Mouse (Mus musculus) embryo, embryonic 11 days (tissue): ENCODE results near the gene Cilp.
"Not testable (repeated sequence)": the region's sequence is repeated elsewhere in the genome, so short reads cannot be mapped to it uniquely, and the experiment has no call there.

Experiments used
- DNase-seq: peaks from one replicate; pipeline ENCODE4 v3.0.0-alpha.2; 2015

The Cilp gene

GRCm38 (mm10) chr9:65252026-65252425 is 13.0 kb upstream of the Cilp start:
- no peak for DNase-seq

DNA sequence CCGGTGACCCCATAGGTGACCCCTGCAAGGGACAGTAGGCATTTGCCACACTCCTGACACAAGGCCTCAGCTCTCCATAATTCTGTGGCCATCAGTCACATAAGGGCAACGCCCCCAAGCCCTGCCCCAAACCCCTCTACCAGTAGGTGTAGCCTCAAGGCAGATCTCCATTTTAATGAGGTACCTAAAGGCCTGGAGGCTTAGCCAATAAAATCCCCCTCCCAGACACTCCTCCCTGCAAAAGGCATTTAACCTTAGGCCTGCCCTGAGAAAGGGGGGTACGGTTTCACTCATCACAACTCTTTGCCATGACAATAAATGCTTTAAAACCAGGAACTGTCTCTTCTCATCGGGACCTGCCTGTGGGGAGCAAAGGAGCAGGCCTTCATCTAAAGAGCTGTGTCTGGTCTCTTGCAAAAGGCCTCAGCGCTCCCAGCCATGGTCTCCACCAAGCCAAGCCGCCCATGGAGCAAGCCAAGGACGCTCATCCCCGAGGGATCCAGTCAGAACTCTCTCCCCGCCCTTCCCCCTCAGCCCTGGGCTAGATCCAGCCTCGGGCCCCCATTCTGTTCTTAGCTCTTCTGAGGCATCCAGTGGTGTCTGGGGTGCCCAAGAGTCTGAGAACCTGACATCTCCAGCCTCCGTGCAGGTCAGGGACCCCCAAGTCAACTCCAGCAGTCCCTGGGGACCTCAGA is 8.9 kb upstream of the Cilp start:
- DNase-seq, result no peak

DNA sequence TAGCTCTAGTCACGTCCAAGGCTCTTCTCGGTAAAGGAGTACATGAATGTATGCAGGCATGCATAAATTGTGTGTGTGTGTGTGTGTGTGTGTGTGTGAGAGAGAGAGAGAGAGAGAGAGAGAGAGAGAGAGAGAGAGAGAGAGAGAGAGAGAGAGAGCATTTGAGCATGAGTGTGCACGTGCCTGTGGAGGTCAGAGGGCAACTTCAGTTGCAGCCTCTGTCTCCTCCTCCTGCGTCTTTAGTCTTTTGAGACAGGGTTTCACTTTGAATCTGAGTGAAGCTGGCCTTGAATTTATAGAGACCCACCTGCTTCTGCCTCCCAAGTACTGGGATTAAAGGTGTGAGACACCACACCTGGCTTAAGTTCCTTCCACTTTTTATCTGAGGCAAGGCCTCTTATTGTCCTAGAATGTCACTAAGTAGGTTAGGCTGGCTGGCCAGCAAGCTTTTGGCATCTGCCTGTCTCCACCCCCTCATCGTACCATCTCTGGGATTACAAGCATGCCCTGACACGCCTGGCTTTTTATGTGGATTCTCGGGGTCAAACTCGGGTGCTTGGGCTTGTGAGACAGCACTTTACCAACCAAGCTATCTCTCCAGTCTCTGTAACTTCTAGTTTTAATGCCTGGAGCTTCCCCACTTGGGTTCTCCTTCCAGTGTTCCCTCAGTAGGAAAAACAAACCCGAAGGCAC is 7.6 kb upstream of the Cilp start:
- no peak for DNase-seq

DNA sequence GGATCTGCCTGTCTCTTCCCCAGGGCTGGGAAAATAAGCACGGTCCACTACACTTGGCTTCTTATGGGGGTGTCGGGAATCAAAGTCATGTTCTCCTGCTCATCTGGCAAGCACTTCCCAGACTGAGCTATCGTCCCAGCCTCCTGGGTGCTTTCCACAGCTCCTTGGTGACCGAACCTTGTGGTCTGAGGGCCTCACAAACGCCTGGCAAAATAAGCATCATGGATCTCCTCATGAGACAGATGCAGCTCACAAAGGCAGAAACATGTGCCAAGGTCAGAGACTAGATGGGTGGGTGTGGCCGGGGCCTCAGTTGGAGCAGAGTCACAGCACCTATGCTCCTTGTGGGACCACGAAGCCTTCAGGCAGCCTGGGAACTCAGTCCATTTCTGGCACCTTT is 5.6 kb upstream of the Cilp start:
- DNase-seq, result no peak

DNA sequence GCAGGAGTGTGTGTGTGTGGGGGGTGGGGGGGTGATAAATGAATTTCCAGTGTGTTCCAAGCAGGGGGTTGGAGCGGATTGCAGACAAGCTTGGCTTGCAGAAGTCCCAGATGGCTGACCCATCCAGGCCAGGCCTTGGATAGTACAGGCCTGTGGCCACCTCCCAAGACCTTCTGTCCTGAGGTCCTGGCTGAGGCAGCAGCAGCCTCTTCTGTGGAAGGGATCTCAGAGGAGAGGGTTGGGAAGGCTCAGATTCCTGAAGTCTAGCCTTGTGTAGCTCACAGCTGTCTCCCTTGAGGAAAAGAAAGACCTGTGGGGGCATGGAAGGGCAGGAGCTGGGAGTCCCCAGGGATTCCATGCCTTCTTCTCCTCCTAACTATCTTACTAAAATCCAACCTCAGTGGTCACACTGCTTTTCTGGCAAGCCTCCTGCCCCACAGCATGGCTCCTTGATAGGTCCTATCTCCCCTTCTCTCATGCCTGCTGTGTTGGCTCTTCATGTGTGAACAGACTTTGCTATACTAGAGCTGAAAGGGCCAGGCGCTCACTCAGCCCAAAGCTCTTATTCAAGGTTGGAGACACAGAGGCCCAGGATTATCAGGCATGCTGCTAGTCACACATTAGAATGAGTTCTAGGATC is 3.3 kb upstream of the Cilp start:
- DNase-seq, result no peak

DNA sequence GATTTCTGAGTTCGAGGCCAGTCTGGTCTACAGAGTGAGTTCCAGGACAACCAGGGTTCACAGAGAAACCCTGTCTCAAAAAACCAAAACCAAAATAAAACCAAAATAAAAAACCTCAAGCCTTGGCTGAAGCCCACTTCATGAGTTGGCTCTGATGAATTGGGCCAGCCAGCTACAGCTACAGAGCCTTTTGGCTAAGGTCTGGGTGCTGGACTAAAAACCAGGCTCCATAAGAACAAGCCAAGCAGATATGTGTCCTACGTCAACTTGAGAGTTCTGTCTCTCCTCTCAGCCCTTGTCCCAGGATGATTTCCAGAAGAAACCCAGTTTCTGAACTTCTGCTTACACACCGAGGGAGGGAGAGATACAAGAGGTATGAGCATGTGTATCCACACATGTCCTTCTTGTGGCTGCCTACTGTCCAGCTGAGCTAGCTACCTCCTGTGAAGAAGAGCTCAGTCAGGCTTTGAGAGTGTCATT is 2.3 kb upstream of the Cilp start:
- DNase-seq, result no peak

GRCm38 (mm10) chr9:65267742-65268515 is 2.9 kb downstream of the Cilp start:
- peak; percentile 46 for DNase-seq

DNA sequence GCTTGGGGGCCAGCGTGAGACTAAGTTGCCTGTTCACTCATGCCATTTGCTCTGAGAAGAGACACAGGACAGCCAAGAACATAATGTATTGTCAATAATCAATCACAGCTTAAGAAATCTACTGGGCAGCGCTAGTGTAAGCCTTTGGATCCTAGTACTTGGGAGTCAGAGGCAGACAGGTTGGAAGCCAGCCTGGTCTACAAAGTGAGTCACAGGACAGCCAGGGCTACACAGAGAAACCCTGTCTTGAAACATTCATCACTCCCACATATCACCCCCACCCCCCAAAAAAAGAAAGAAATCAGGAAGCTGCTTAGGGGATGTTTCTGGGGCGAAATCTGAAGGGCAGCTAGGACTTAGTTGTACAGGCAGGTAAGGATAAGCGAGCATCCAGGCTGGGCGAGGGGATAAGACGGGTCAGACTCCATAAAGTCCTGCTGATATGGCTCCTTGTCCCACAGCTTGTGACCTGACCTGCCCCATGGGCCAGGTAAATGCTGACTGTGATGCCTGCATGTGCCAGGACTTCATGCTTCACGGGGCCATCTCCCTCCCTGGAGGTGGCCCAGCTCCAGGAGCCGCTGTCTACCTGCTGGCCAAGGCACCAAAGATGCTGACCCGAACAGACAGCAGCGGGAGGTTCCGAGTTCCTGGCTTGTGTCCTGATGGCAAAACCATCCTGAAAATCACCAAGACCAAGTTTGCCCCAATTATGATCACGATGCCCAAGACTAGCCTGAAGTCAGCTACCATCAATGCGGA is 8.2 kb downstream of the Cilp start:
- no peak for DNase-seq

DNA sequence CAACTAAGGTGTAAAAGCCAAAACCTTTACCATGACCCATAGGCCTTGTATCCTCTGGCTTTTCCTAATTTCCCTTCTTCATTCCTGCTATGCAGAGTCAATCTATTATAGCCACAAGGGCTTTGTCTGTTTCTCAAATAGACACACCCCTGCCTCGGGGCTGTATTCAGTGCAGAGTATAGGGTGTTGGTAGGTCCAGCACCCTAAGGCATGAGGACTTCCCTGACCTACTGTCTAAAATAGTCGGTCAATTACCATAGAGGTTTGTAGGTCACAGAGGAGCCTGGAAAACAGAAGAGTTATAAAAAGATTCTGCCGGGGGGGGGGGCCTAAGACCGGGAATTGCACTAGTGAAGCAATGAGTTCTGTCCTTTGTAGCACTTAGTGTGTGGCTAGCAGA is 8.9 kb downstream of the Cilp start:
- no peak for DNase-seq

- not testable (repeated sequence) for DNase-seq
These were observed 9.9 kb downstream of the Cilp start for GRCm38 (mm10) chr9:65274851-65275250.

- no peak for DNase-seq
These were observed 11.0 kb downstream of the Cilp start for GRCm38 (mm10) chr9:65275810-65276530.

GRCm38 (mm10) chr9:65281536-65282151 is 16.7 kb downstream of the Cilp start:
- no peak for DNase-seq

DNA sequence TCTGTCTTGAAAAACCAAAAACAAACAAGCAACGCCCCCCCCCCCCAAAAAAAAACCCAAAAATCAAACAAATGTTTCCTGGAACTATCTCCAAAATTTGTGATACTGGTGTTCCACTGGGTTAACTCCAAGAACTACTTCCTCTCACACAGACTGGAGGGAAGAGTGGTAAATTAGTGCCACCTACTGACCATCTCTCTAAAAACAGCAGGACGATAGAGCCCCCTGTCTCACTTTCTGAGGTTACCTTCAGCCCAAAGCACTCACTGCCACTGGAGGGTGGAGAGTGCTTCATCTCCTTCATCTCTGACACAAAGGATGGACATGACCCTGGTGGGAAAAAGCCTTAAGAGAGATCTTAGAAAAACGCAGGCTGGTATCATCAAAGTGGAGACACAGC is 18.3 kb downstream of the Cilp start:
- DNase-seq, result peak; percentile 74

DNA sequence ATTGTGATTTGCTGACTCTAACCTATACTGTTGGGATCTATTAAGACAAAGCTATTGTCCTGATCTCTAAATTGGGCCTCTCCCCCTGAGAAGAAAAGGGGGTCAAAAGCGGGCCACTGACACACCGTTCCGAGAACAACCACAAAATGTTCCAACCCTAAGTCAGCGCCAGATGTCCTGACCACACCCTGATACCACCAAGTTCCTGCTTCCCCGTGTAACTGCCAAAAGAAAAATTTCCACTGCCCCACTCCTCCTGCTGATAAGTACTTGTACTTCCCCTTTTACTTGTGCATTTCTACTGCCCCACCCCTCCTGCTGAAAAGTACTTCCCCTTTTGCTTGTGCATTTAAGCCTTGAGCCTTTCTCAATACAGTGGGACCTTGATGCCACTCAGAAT is 23.3 kb downstream of the Cilp start:
- DNase-seq, result not testable (repeated sequence)

DNA sequence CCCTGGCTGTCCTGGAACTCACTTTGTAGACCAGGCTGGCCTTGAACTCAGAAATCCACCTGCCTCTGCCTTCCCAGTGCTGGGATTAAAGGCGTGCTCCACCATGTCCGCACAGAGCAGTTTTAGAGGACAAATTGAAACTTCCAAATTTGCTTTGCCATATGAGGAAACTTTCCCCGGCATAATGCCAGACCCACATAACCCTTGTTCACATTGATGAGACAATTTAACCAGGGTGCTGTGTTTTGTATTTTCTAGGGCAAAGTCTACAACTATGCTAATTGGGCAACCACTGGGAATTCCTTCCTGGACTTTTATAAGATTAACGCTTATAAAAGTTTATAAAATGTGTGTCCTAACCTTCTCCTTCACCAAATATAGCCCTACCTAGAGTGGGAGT is 25.0 kb downstream of the Cilp start:
- DNase-seq, result no peak

- DNase-seq, result no peak
These were observed 27.4 kb downstream of the Cilp start for GRCm38 (mm10) chr9:65292421-65292820.

GRCm38 (mm10) chr9:65293119-65293518 is 28.1 kb downstream of the Cilp start:
- peak; percentile 16 for DNase-seq

DNA sequence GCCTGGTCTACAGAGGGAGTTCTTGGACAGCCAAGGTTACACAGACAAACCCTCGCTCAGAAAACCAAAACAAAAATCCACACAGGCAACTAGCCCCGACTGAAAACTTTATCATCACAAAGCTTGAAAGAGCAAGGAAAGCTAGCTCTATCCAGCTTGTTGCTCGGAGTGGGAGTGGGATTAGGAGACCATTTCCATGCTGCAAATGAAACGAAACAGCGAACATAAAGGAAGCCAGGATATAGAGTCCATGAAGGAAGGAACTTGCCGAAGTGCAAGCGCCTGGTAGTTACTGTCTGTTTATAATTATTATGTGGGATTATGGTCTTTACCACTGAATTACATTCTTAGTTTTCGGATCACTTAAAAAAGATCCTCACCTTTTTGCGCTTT is 28.6 kb downstream of the Cilp start:
- no peak for DNase-seq

- DNase-seq, result peak; percentile 100
These were observed 29.2 kb downstream of the Cilp start, which contains the start of gene Clpx for GRCm38 (mm10) chr9:65293973-65294715. TSS of gene Clpx (plus strand) at chr9:65294260.

DNA sequence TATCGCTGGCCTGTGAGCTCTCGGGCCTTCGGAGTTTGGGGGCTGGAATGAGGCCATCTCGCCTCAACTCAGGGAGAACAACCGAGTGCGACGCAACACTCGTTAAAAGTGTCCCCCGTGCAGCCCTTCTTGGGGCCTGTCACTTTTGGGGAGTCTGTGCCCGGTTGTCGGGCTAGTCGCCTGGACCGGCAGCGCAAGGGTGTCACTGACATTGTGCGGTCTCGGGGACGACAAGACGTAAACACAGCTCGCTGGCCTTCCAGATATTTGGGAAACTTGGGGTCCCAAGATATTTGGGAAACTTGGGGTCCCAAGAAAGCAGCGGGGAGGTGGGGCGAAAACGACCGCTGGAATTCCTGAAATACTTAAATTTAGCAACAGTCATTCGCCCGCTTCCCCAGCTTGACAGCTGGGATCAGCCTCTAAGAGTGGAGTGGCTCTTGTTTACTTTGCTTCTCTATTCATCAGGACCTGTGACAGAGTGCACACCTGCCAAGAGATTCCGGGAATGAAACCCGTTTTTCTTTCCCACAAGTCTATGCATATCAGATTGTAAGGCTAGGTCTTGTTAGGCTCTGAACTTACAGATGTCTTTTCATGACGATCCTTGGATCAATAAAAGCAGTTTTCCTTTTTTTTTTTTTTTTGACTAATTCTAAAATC is 29.9 kb downstream of the Cilp start:
- peak; percentile 22 for DNase-seq
